Mouse (Mus musculus) CH12.LX (cell line): ENCODE measurements around the gene Cryz. TPM values are rescaled to one million over a fixed set of nuclear protein-coding genes. Genes with fewer than 3 reads are reported as not detected.
A peak's percentile ranks its signal among the peaks of the same experiment; 100 is the strongest.

Experiments used
- DNase-seq: peaks from one replicate; pipeline ENCODE4 v3.0.0-alpha.2; 2013; ENCODE audit errors: extremely low read depth
- H3K27ac ChIP-seq: 2 replicates; pipeline ENCODE4 v1.5.1; 2012; ENCODE audit warnings: low read depth, mild to moderate bottlenecking, control low read depth, moderate library complexity; ENCODE audit not compliant: insufficient read depth
- H3K27me3 ChIP-seq: replicated peaks from 2 replicates; pipeline ENCODE3; 2012; ENCODE audit warnings: inconsistent platforms
- H3K36me3 ChIP-seq, 2 experiments: replicated peaks in 1 of 2; 2 replicates each; pipeline versions ENCODE3 to v1.6.1; 2012; ENCODE audit warnings: inconsistent platforms in 1 of 2, low read length in 1 of 2, mild to moderate bottlenecking in 1 of 2, mixed read lengths in 1 of 2, moderate library complexity in 1 of 2; ENCODE audit not compliant: control insufficient read depth in 1 of 2, insufficient read depth in 1 of 2
- H3K4me1 ChIP-seq, 2 experiments: 2 replicates each; pipeline ENCODE4 v1.6.1; 2012; ENCODE audit warnings: inconsistent platforms in 1 of 2, moderate library complexity in 1 of 2; ENCODE audit not compliant: insufficient read depth in 2 of 2, control insufficient read depth in 1 of 2
- H3K4me2 ChIP-seq: 2 replicates; pipeline ENCODE4 v1.6.1; 2012; ENCODE audit warnings: low read depth, mild to moderate bottlenecking, control low read depth; ENCODE audit not compliant: poor library complexity, insufficient read depth, severe bottlenecking
- H3K4me3 ChIP-seq, 3 experiments: fragments of 150-350 bp in 1 of 3; sonication (generic) in 1 of 3; replicated peaks in 1 of 3; 2 replicates each; pipeline versions ENCODE3 to v1.5.1; 2011 to 2012; ENCODE audit warnings: low read depth in 2 of 3, low read length in 2 of 3, mild to moderate bottlenecking in 2 of 3, moderate library complexity in 2 of 3, control low read depth in 1 of 3, improper control_type of control experiment in 1 of 3, inconsistent platforms in 1 of 3, mixed read lengths in 1 of 3; ENCODE audit not compliant: poor library complexity in 1 of 3
- H3K79me2 ChIP-seq: replicated peaks from 2 replicates; pipeline ENCODE4 v1.6.1; 2012; ENCODE audit warnings: mild to moderate bottlenecking, moderate library complexity; ENCODE audit not compliant: control insufficient read depth, poor library complexity, insufficient read depth, severe bottlenecking; ENCODE audit errors: extremely low read depth
- H3K9ac ChIP-seq: 2 replicates; pipeline ENCODE4 v1.6.1; 2012; ENCODE audit warnings: low read depth, mild to moderate bottlenecking, control low read depth, moderate library complexity; ENCODE audit not compliant: insufficient read depth
- H3K9me3 ChIP-seq: replicated peaks from 2 replicates; pipeline ENCODE3; 2012; ENCODE audit warnings: low read length, inconsistent platforms, mixed read lengths
- BHLHE40 ChIP-seq: IDR thresholded peaks from 2 replicates; pipeline ENCODE4 v1.6.1; 2011; ENCODE audit warnings: mild to moderate bottlenecking, low read depth, low read length, improper control_type of control experiment
- CHD1 ChIP-seq: IDR thresholded peaks from 2 replicates; pipeline ENCODE4 v1.6.1; 2012; ENCODE audit warnings: low read depth, low read length, improper control_type of control experiment, inconsistent platforms
- E2F4 ChIP-seq: IDR thresholded peaks from 2 replicates; pipeline ENCODE4 v1.6.1; 2011; ENCODE audit warnings: low read depth, low read length, improper control_type of control experiment; ENCODE audit not compliant: insufficient replicate concordance
- EP300 ChIP-seq: IDR thresholded peaks from 2 replicates; pipeline ENCODE4 v1.6.1; 2011; ENCODE audit warnings: low read length, improper control_type of control experiment
- ETS1 ChIP-seq: conservative IDR thresholded peaks from 2 replicates; pipeline ENCODE4 v1.6.1; 2012; ENCODE audit warnings: low read depth, mild to moderate bottlenecking, inconsistent platforms, low read length, improper control_type of control experiment, moderate library complexity
- HCFC1 ChIP-seq: IDR thresholded peaks from 2 replicates; pipeline ENCODE4 v1.6.1; 2012; ENCODE audit warnings: low read depth, mild to moderate bottlenecking, inconsistent platforms, low read length, improper control_type of control experiment
- IRF4 ChIP-seq: IDR thresholded peaks from 2 replicates; pipeline ENCODE4 v1.6.1; 2014; ENCODE audit warnings: low read depth, mild to moderate bottlenecking, inconsistent platforms, low read length, improper control_type of control experiment
- JUND ChIP-seq: conservative IDR thresholded peaks from 2 replicates; pipeline ENCODE4 v1.6.1; 2011; ENCODE audit warnings: low read depth, low read length, improper control_type of control experiment
- KAT2A ChIP-seq: IDR thresholded peaks from 2 replicates; pipeline ENCODE4 v1.6.1; 2012; ENCODE audit warnings: low read length, improper control_type of control experiment, inconsistent platforms; ENCODE audit not compliant: insufficient replicate concordance
- MAFK ChIP-seq: IDR thresholded peaks from 2 replicates; pipeline ENCODE4 v1.6.1; 2011; ENCODE audit warnings: low read length, improper control_type of control experiment; ENCODE audit not compliant: insufficient replicate concordance
- MAZ ChIP-seq: IDR thresholded peaks from 2 replicates; pipeline ENCODE4 v1.6.1; 2012; ENCODE audit warnings: low read depth, mild to moderate bottlenecking, inconsistent platforms, low read length, improper control_type of control experiment, moderate library complexity
- MEF2A ChIP-seq: IDR thresholded peaks from 2 replicates; pipeline ENCODE4 v1.6.1; 2014; ENCODE audit warnings: low read depth, mild to moderate bottlenecking, inconsistent platforms, low read length, improper control_type of control experiment, borderline replicate concordance
- MXI1 ChIP-seq: IDR thresholded peaks from 2 replicates; pipeline ENCODE4 v1.6.1; 2011; ENCODE audit warnings: mild to moderate bottlenecking, low read depth, low read length, improper control_type of control experiment
- MYC ChIP-seq: IDR thresholded peaks from 2 replicates; pipeline ENCODE4 v1.6.1; 2011; ENCODE audit warnings: low read depth, mild to moderate bottlenecking, improper control_type of control experiment, low read length
- NELFE ChIP-seq: IDR thresholded peaks from 2 replicates; pipeline ENCODE4 v1.6.1; 2011; ENCODE audit warnings: low read depth, low read length, improper control_type of control experiment
- NRF1 ChIP-seq: IDR thresholded peaks from 2 replicates; pipeline ENCODE4 v1.6.1; 2014; ENCODE audit warnings: low read depth, mild to moderate bottlenecking, inconsistent platforms, low read length, improper control_type of control experiment, moderate library complexity
- PAX5 ChIP-seq: IDR thresholded peaks from 2 replicates; pipeline ENCODE4 v1.6.1; 2012; ENCODE audit warnings: low read length, inconsistent platforms, mixed read lengths
- POLR2A ChIP-seq: IDR thresholded peaks from 2 replicates; pipeline ENCODE4 v1.6.1; 2011; ENCODE audit warnings: low read depth, mild to moderate bottlenecking, improper control_type of control experiment, low read length
- RCOR1 ChIP-seq: conservative IDR thresholded peaks from 2 replicates; pipeline ENCODE4 v1.6.1; 2012; ENCODE audit warnings: low read depth, mild to moderate bottlenecking, inconsistent platforms, low read length, improper control_type of control experiment
- SIN3A ChIP-seq: IDR thresholded peaks from 2 replicates; pipeline ENCODE4 v1.6.1; 2012; ENCODE audit warnings: low read length, improper control_type of control experiment, inconsistent platforms
- TBP ChIP-seq: conservative IDR thresholded peaks from 2 replicates; pipeline ENCODE4 v1.6.1; 2011; ENCODE audit warnings: low read depth, low read length, improper control_type of control experiment
- TCF12 ChIP-seq: IDR thresholded peaks from 2 replicates; pipeline ENCODE4 v1.6.1; 2014; ENCODE audit warnings: low read depth, mild to moderate bottlenecking, inconsistent platforms, low read length, improper control_type of control experiment
- UBTF ChIP-seq: IDR thresholded peaks from 2 replicates; pipeline ENCODE4 v1.6.1; 2012; ENCODE audit warnings: low read depth, mild to moderate bottlenecking, inconsistent platforms, low read length, improper control_type of control experiment, moderate library complexity
- ZC3H11A ChIP-seq: IDR thresholded peaks from 2 replicates; pipeline ENCODE4 v1.6.1; 2012; ENCODE audit warnings: low read depth, mild to moderate bottlenecking, inconsistent platforms, low read length, improper control_type of control experiment
- ZKSCAN1 ChIP-seq: IDR thresholded peaks from 2 replicates; pipeline ENCODE4 v1.6.1; 2012; ENCODE audit warnings: low read depth, inconsistent platforms, low read length, improper control_type of control experiment, borderline replicate concordance
- dilution Hi-C: fragments of 300-500 bp; cut with MboI; formaldehyde crosslinking; loops from 2 replicates; pipeline ENCODE4 v1.14.3; 2020; ENCODE audit warnings: low sequenced_read_pairs; ENCODE audit not compliant: extremely low pct_unique_long_range_greater_than_20kb, extremely low pct_ligation_motif_present
- in situ Hi-C: fragments of 300-500 bp; cut with MboI; formaldehyde crosslinking; loops from 3 replicates; pipeline ENCODE4 v1.14.3; 2019; ENCODE audit warnings: low sequenced_read_pairs, low pct_ligation_motif_present, low pct_unique_long_range_greater_than_20kb, mixed read lengths
- polyA plus RNA-seq: library from polyadenylated mRNA; unstranded; fragments of >175 nt; gene quantifications from 2 replicates; pipeline ENCODE4 v1.2.1, GENCODE M21; 2012; ENCODE audit warnings: low read depth; ENCODE audit not compliant: insufficient read length
- total RNA-seq, 2 experiments: library from RNA; depleted of rRNA; stranded (reverse); fragments of 300-350 nt in 1 of 2; fragments of >200 nt in 1 of 2; gene quantifications; 2 replicates each; pipeline ENCODE4 v1.2.3; 2012 to 2014

Cryz gene
- total and polyA plus RNA-seq, 3 experiments = 29.2 to 39.8 (median 31.2) TPM

- peak overlapping the region; percentile 48 for H3K4me2 ChIP-seq
- H3K4me3 ChIP-seq = no peak overlapping the region
- peaks cover 0 to 2% of the 10 kb centered on the region in 2 experiments; a peak in 1 of 4 replicates for H3K4me1 ChIP-seq
- peaks cover 2 to 15% of the 10 kb centered on the region in 2 experiments for H3K36me3 ChIP-seq
- in situ Hi-C loops (loop anchor here (5.0 to 10.0 kb wide), 3 partner anchors 256 to 609 kb away; no protein-coding TSS in a partner anchor), dilution Hi-C loops (no loop called here)
- TF ChIP-seq ETS1 (no peak), POLR2A (no peak), MXI1 (no peak), MAZ (no peak), E2F4 (no peak), MEF2A (no peak), KAT2A (no peak), CHD1 (no peak), TCF12 (no peak), MAFK (no peak), IRF4 (no peak), EP300 (no peak), TBP (no peak)
- no peaks in the 10 kb centered on the region for H3K79me2 ChIP-seq
- H3K27me3 ChIP-seq = no peaks in the 10 kb centered on the region
- no peak overlapping the region for H3K27ac ChIP-seq
- H3K9ac ChIP-seq = no peak overlapping the region
- no peak for DNase-seq
- no peaks in the 10 kb centered on the region for H3K9me3 ChIP-seq
Measured at GRCm38 (mm10) chr3:154573666-154574065, 22.8 kb upstream of the Cryz start.

- Histone ChIP-seq H3K36me3 (peaks cover 19 to 33% of the 10 kb centered on the region in 2 experiments), H3K4me1 (no peaks in the 10 kb centered on the region), H3K9me3 (no peaks in the 10 kb centered on the region), H3K27ac (no peak overlapping the region), H3K27me3 (no peaks in the 10 kb centered on the region), H3K4me3 (no peak overlapping the region), H3K9ac (no peak overlapping the region), H3K79me2 (no peaks in the 10 kb centered on the region), H3K4me2 (no peak overlapping the region)
- DNase-seq = no peak
- in situ Hi-C loops (loop anchor here (10.0 kb wide), 1 partner anchor 613 kb away; no protein-coding TSS in a partner anchor), dilution Hi-C loops (no loop called here)
- TF ChIP-seq UBTF (no peak), TBP (no peak), CHD1 (no peak), RCOR1 (no peak), MYC (no peak), ZKSCAN1 (no peak), SIN3A (no peak), MEF2A (no peak), BHLHE40 (no peak), HCFC1 (no peak), ZC3H11A (no peak), MAFK (no peak), MXI1 (no peak), PAX5 (no peak), TCF12 (no peak), JUND (no peak), ETS1 (no peak), NELFE (no peak), NRF1 (no peak)
Measured at GRCm38 (mm10) chr3:154577895-154578294, 18.6 kb upstream of the Cryz start.
